Mouse (Mus musculus): Measurements from ENCODE around the gene Cypt1. TPM values are rescaled to one million over a fixed set of nuclear protein-coding genes. Genes with fewer than 3 reads are reported as not detected.

The Cypt1 gene
- not detected in 2 replicates for polyA plus RNA-seq (2012; rRNA removed)

GRCm38 (mm10) chrX:16522569-16522968 is at the start of gene Cypt1:
TSS of gene Cypt1 (plus strand) at chrX:16522869.

Other genes starting within 250 kb of the Cypt1 start
- gene Maoa, start 96.8 kb downstream of the Cypt1 start, polyA plus RNA-seq (2012; rRNA removed), result 9.7 and 13.6 TPM in 2 replicates